Mouse (Mus musculus): ENCODE data around the gene Igf2bp3. TPM values are rescaled to one million over a fixed set of nuclear protein-coding genes. Genes with fewer than 3 reads are reported as not detected.

Gene Igf2bp3
- polyA plus RNA-seq, 1 experiment from 2014 or later = 40.7 TPM

DNA sequence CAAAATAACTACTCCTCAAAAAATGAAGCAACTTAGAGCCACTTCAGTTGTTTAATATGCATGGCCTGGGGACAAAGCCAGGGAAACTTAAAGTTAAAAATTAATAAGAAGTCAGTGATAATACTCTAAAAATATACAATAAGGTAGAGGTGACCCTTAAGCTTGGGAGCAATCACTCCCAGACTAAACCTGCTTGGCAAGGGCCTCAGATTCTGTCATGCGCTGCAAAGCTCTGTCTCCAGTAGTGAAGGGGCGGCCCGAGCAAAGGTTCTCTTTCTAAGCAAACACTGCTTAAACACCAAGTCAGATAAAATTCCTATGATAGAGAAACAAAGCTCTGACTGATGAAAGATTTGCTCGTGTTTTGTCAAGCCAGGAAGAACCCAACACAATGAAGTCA lies 66.0 kb downstream of the Igf2bp3 start:
- H3K9ac ChIP-seq (ENCODE audit: low read length) = no peak overlapping the region
- H3K36me3 ChIP-seq (ENCODE audit: control insufficient read depth, insufficient read depth, low read length) = no peaks in the 10 kb centered on the region
- peaks cover 4% of the 10 kb centered on the region for H3K4me1 ChIP-seq (replicated peaks; ENCODE audit: control insufficient read depth, insufficient read depth)
- H3K4me3 ChIP-seq (ENCODE audit: low read depth, low read length) = no peak overlapping the region
- H3K27ac ChIP-seq (replicated peaks) = peak overlapping the region; percentile 83
- DNase-seq (ENCODE audit: low spot score) = peak; percentile 88
- ATAC-seq (ENCODE audit: low FRiP score, low TSS enrichment) = peak; percentile 91
- no peak overlapping the region for H3K4me2 ChIP-seq (replicated peaks; ENCODE audit: low read depth)
- TF ChIP-seq CTCF (IDR thresholded peaks at IDR 0.05; ENCODE audit: low read depth) (no peak), EP300 (optimal IDR thresholded peaks at IDR 0.05) (no peak)
- H3K9me3 ChIP-seq (ENCODE audit: control insufficient read depth, low read length) = no peaks in the 10 kb centered on the region
- H3K27me3 ChIP-seq (ENCODE audit: control insufficient read depth, insufficient read depth, low read length) = no peaks in the 10 kb centered on the region
- 40% methylated on average over 4 of the region's 4 CpGs for WGBS

DNA sequence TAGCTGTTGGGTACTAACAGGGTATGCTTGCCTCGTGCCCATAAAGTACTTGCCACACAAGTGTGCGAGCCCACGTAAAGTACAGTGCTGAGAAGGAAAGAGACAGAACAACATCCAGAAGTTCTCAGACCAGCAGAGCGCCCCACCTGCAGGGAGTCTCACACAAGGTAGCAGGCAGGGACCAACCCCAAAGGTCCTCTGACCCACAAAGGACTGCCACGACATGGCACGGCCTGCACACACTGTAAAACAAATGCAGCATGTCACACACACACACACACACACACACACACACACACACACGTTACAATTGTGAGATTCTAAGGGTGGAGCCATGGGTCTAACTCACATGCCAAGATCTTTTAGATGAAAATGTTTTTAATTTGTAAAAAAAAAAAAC lies 66.4 kb downstream of the Igf2bp3 start:
- Histone ChIP-seq H3K27ac (replicated peaks) (peak overlapping the region; percentile 83), H3K9me3 (ENCODE audit: control insufficient read depth, low read length) (no peaks in the 10 kb centered on the region), H3K4me2 (replicated peaks; ENCODE audit: low read depth) (peak overlapping the region; percentile 8; the same call in 1 of the 2 replicates), H3K4me1 (replicated peaks; ENCODE audit: control insufficient read depth, insufficient read depth) (peaks cover 4% of the 10 kb centered on the region), H3K4me3 (ENCODE audit: low read depth, low read length) (no peak overlapping the region), H3K9ac (ENCODE audit: low read length) (no peak overlapping the region), H3K27me3 (ENCODE audit: control insufficient read depth, insufficient read depth, low read length) (no peaks in the 10 kb centered on the region), H3K36me3 (ENCODE audit: control insufficient read depth, insufficient read depth, low read length) (no peaks in the 10 kb centered on the region)
- 51% methylated on average over 7 of the region's 7 CpGs for WGBS
- TF ChIP-seq EP300 (optimal IDR thresholded peaks at IDR 0.05) (no peak), CTCF (IDR thresholded peaks at IDR 0.05; ENCODE audit: low read depth) (0 out of 2 replicates have a peak, but pooled peaks have one; percentile 17)
- DNase-seq (ENCODE audit: low spot score) = peak; percentile 68
- peak; percentile 62 for ATAC-seq (ENCODE audit: low FRiP score, low TSS enrichment)

DNA sequence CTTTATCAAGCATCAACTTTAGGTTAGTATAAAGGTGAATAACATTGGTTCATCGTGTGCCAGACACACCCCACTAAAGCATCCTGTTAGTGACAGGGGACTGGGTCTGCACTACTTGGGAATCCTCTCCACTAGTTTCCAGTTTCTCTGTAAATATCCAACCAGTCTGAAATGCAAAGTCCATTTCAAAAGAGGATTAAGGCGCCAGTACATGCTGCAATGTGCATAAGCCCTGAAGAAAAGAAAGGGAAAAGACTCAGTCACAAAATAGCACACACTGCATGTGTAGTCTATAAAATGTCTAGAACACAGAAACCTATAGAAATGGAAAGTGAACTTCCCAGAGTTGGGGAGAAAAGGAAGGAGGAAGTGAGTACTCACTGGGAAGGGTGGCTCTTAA lies 68.3 kb downstream of the Igf2bp3 start:
- 62% methylated on average over 2 of the region's 2 CpGs for WGBS
- no peaks in the 10 kb centered on the region for H3K9me3 ChIP-seq (ENCODE audit: control insufficient read depth, low read length)

DNA sequence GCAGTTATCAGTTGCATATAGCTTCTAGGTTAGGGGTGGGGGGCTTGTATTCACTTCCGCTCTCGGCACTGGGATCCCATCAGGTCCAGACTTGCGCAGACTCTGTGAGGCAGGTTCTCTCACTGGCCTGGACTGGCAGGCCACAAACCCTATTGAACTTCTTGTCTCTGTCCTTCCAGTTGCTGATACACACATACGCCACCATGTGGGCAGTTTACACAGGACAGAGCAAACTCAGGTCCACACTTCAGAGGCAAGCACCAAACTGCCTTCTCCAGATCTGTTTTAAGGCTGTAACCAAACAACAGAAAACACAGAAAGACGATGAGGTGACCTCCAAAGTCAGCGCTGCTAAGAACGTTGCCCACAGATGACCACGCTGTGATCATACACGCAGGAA lies 72.3 kb downstream of the Igf2bp3 start:
- peak; percentile 76 for TF ChIP-seq CTCF (IDR thresholded peaks at IDR 0.05; ENCODE audit: low read depth)
- no peak for TF ChIP-seq EP300 (optimal IDR thresholded peaks at IDR 0.05)
- H3K4me2 ChIP-seq (replicated peaks; ENCODE audit: low read depth) = no peak overlapping the region
- H3K9ac ChIP-seq (ENCODE audit: low read length) = no peak overlapping the region
- 76% methylated on average over 9 of the region's 9 CpGs for WGBS
- DNase-seq (ENCODE audit: low spot score) (peak; percentile 60), ATAC-seq (ENCODE audit: low FRiP score, low TSS enrichment) (0 out of 2 replicates have a peak, but pooled peaks have one; percentile 46)
- H3K4me1 ChIP-seq (replicated peaks; ENCODE audit: control insufficient read depth, insufficient read depth) = no peaks in the 10 kb centered on the region; the same call in 1 of the 2 replicates
- H3K9me3 ChIP-seq (ENCODE audit: control insufficient read depth, low read length) = no peaks in the 10 kb centered on the region
- no peaks in the 10 kb centered on the region for H3K27me3 ChIP-seq (ENCODE audit: control insufficient read depth, insufficient read depth, low read length)
- no peak overlapping the region for H3K4me3 ChIP-seq (ENCODE audit: low read depth, low read length)
- no peak overlapping the region for H3K27ac ChIP-seq (replicated peaks)
- no peaks in the 10 kb centered on the region for H3K36me3 ChIP-seq (ENCODE audit: control insufficient read depth, insufficient read depth, low read length)

More for the DNA sequence above, 68.3 kb downstream of the Igf2bp3 start:
- peaks cover 4% of the 10 kb centered on the region for H3K4me1 ChIP-seq (replicated peaks; ENCODE audit: control insufficient read depth, insufficient read depth)
- DNase-seq (ENCODE audit: low spot score) (no peak), ATAC-seq (ENCODE audit: low FRiP score, low TSS enrichment) (no peak)
- no peaks in the 10 kb centered on the region for H3K36me3 ChIP-seq (ENCODE audit: control insufficient read depth, insufficient read depth, low read length)
- no peaks in the 10 kb centered on the region for H3K27me3 ChIP-seq (ENCODE audit: control insufficient read depth, insufficient read depth, low read length)
- no peak overlapping the region for H3K9ac ChIP-seq (ENCODE audit: low read length)
- H3K27ac ChIP-seq (replicated peaks) = peak overlapping the region; percentile 0; the same call in 1 of the 2 replicates
- no peak overlapping the region for H3K4me3 ChIP-seq (ENCODE audit: low read depth, low read length)
- TF ChIP-seq CTCF (IDR thresholded peaks at IDR 0.05; ENCODE audit: low read depth) = no peak
- no peak for TF ChIP-seq EP300 (optimal IDR thresholded peaks at IDR 0.05)
- H3K4me2 ChIP-seq (replicated peaks; ENCODE audit: low read depth) = no peak overlapping the region

DNA sequence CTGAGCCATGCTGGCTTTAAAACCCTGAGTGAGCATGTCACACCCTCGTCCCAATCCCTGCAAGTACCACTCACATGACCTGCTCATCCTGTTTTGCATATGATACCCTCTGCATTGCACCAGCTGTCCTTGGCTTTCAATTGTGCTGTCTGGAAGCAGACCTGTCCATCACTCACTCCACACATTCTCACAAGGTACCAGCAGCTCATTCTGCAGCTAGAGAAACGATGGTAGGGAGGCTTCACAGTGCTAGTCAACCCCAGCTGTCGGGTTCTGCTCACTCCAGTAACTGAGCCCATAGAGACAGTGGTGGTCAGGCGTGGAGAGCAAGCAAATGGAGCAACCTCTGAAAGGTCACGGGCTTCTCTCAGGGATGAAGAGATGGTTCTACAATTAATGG lies 73.6 kb downstream of the Igf2bp3 start:
- Histone ChIP-seq H3K4me1 (replicated peaks; ENCODE audit: control insufficient read depth, insufficient read depth) (no peaks in the 10 kb centered on the region; the same call in 1 of the 2 replicates), H3K36me3 (ENCODE audit: control insufficient read depth, insufficient read depth, low read length) (no peaks in the 10 kb centered on the region), H3K4me3 (ENCODE audit: low read depth, low read length) (no peak overlapping the region), H3K9me3 (ENCODE audit: control insufficient read depth, low read length) (no peaks in the 10 kb centered on the region), H3K27ac (replicated peaks) (no peak overlapping the region), H3K27me3 (ENCODE audit: control insufficient read depth, insufficient read depth, low read length) (no peaks in the 10 kb centered on the region), H3K9ac (ENCODE audit: low read length) (no peak overlapping the region), H3K4me2 (replicated peaks; ENCODE audit: low read depth) (no peak overlapping the region)
- no peak for DNase-seq (ENCODE audit: low spot score)
- ATAC-seq (ENCODE audit: low FRiP score, low TSS enrichment) = no peak
- 82% methylated on average over 5 of the region's 5 CpGs for WGBS
- TF ChIP-seq CTCF (IDR thresholded peaks at IDR 0.05; ENCODE audit: low read depth) = no peak
- TF ChIP-seq EP300 (optimal IDR thresholded peaks at IDR 0.05) = no peak

DNA sequence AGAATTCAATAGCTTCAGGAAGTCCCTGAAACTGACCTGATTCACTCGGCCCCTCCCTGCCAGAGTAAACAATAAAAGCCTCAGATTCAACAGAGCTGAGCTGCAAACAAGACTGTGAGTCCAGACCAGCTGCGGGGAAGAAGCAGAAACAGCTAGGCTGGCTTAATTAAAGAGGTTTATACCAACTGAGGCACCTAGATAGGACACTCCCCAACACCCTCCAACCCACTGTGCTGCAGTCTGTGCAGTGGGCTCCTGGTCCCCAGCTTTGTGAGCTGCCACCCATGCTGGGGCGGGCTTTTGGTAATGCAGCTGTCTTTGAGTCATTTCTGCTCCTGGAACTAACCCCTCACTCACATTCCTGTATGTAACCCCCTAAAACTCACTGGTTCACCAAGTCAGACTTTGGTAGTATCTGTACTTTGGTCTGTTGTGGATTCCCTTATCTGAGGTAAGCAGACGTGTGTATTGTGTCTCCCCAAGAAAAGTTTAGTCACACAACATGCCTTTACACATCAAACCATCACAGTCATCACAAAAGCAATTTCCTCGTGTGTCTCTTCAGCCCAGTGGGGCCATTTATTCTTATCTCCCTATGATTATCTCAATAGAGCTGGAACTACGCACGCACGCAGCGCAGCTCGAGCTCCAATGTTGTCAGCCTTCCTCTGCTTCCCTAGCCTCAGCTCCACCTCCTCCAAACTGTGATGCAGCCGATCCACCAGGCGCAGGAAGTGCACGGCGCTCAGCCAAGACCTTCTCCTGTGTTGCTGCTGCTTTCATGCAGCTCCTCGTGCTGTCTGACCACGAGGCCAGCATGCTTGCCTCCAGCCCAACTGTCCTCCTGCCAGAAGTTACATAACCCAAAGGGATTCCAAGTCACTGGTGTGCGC lies 76.4 kb downstream of the Igf2bp3 start:
- H3K27ac ChIP-seq (replicated peaks) = 0 out of 2 replicates have a peak overlapping the region, but pooled peaks have one; percentile 24
- no peak for ATAC-seq (ENCODE audit: low FRiP score, low TSS enrichment)
- no peak overlapping the region for H3K4me3 ChIP-seq (ENCODE audit: low read depth, low read length)
- DNase-seq (ENCODE audit: low spot score) = no peak
- TF ChIP-seq EP300 (optimal IDR thresholded peaks at IDR 0.05) = no peak
- no peak for TF ChIP-seq CTCF (IDR thresholded peaks at IDR 0.05; ENCODE audit: low read depth)
- no peak overlapping the region for H3K9ac ChIP-seq (ENCODE audit: low read length)
- WGBS = 67% methylated on average over 17 of the region's 17 CpGs
- no peaks in the 10 kb centered on the region for H3K36me3 ChIP-seq (ENCODE audit: control insufficient read depth, insufficient read depth, low read length)
- no peak overlapping the region for H3K4me2 ChIP-seq (replicated peaks; ENCODE audit: low read depth)
- H3K9me3 ChIP-seq (ENCODE audit: control insufficient read depth, low read length) = no peaks in the 10 kb centered on the region
- no peaks in the 10 kb centered on the region for H3K4me1 ChIP-seq (replicated peaks; ENCODE audit: control insufficient read depth, insufficient read depth)
- no peaks in the 10 kb centered on the region for H3K27me3 ChIP-seq (ENCODE audit: control insufficient read depth, insufficient read depth, low read length)
